Comparison of ENCODE assay signal across 12 mouse cellular contexts in genomic region chr19:32252451-32252850, GRCm38 (mm10).
"Had no signal": no experiment of that assay in that cellular context is flagged by ENCODE, and none has a peak within 500 bp of the region (broad histone marks: within the 10 kb centered on the region; RNA-seq: fewer than 3 reads in every experiment).

No protein-coding gene starts in this region.

- H3K9me3 ChIP-seq: kidney, embryonic 15.5 days; limb, embryonic 10.5 days; lung, embryonic 15.5 days; megakaryocyte, embryonic 14.5 days; midbrain, embryonic 15.5 days; neural tube, embryonic 12.5 days had no signal

- H3K4me3 ChIP-seq: kidney, embryonic 15.5 days; limb, embryonic 10.5 days; lung, embryonic 15.5 days; midbrain, embryonic 15.5 days; neural tube, embryonic 12.5 days had no signal

- H3K9ac ChIP-seq: kidney, embryonic 15.5 days; lung, embryonic 15.5 days; midbrain, embryonic 15.5 days; neural tube, embryonic 12.5 days had no signal

- H3K27me3 ChIP-seq: kidney, embryonic 15.5 days; lung, embryonic 15.5 days; megakaryocyte, embryonic 14.5 days; midbrain, embryonic 15.5 days; neural tube, embryonic 12.5 days had no signal

- H3K36me3 ChIP-seq: kidney, embryonic 15.5 days; limb, embryonic 10.5 days; lung, embryonic 15.5 days; midbrain, embryonic 15.5 days; neural tube, embryonic 12.5 days had no signal

- H3K27ac ChIP-seq: kidney, embryonic 15.5 days; limb, embryonic 10.5 days; lung, embryonic 15.5 days; macrophage; midbrain, embryonic 15.5 days; neural tube, embryonic 12.5 days had no signal

- DNase-seq: kidney, adult 2 months; kidney, postnatal 14 days; lung, postnatal 14 days; right cerebral cortex, postnatal 4 days; thymus, postnatal 36 days had no signal
